Mouse (Mus musculus) naive thymus-derived CD4-positive, alpha-beta T cell, adult 5 months (primary cell): ENCODE data around the gene Alx3. TPM values are rescaled to one million over a fixed set of nuclear protein-coding genes. Genes with fewer than 3 reads are reported as not detected.

Experiments used
- polyA plus RNA-seq: library from polyadenylated mRNA; unstranded; fragments of 100-300 nt; shearing (Covaris generic); gene quantifications from one replicate; pipeline ENCODE4 v1.2.1, GENCODE M21; 2017

Alx3 gene
- not detected for polyA plus RNA-seq

GRCm38 (mm10) chr3:107594662-107595263, at the start of gene Alx3:
Alx3 (plus strand) TSS chr3:107595031.

GRCm38 (mm10) chr3:107554842-107555241, 40.0 kb upstream of the Alx3 start, which contains the start of gene Ubl4b:
Ubl4b (minus strand) TSS chr3:107555073.

GRCm38 (mm10) chr3:107630682-107631522, 36.1 kb downstream of the Alx3 start, which contains the start of gene Gm10961:
Gm10961 (plus strand) TSS chr3:107631322.

GRCm38 (mm10) chr3:107631523-107631958, 36.7 kb downstream of the Alx3 start, which contains the start of gene Strip1:
Strip1 (minus strand) TSS chr3:107631694.

Other genes with a start within 250 kb of the Alx3 start
- gene Kcnc4, start 135.5 kb upstream of the Alx3 start, polyA plus RNA-seq, result not detected
- gene Slc6a17, start 77.0 kb upstream of the Alx3 start, polyA plus RNA-seq, result 0.11 TPM
- not detected for gene Ubl4b, start 40.0 kb upstream of the Alx3 start, polyA plus RNA-seq
- not detected for gene Gm10961, start 36.3 kb downstream of the Alx3 start, polyA plus RNA-seq
- gene Strip1, start 36.7 kb downstream of the Alx3 start, polyA plus RNA-seq, result 71.4 TPM
- gene Ahcyl1, start 101.5 kb downstream of the Alx3 start, polyA plus RNA-seq, result 117 TPM
- gene Csf1, start 165.4 kb downstream of the Alx3 start, polyA plus RNA-seq, result 0.70 TPM